ENCODE assay signal across 9 mouse cellular contexts in genomic region chr11:75347188-75347585, GRCm38 (mm10). TPM values are rescaled to one million over a fixed set of nuclear protein-coding genes. Genes with fewer than 3 reads are reported as not detected.
A peak's percentile ranks its signal among the peaks of the same experiment; 100 is the strongest.
DNase-seq lines count a peak whose midpoint lies in the region; ATAC-seq and TF ChIP-seq lines count a peak whose summit lies in the region.
"Had no signal": no experiment of that assay in that cellular context is flagged by ENCODE, and none has a peak within 500 bp of the region (broad histone marks: within the 10 kb centered on the region; RNA-seq: fewer than 3 reads in every experiment).

No protein-coding gene starts in this region.

- peak overlapping the region; percentile 92 for H3K4me3 ChIP-seq in forebrain, embryonic 16.5 days (replicated peaks; ENCODE audit: low read length)
- H3K4me3 ChIP-seq in liver, embryonic 14.5 days (ENCODE audit: insufficient read depth in 1 of 2, low read depth in 2 of 2, low read length in 2 of 2): peak overlapping the region; percentile 88 to 96

- H3K9ac ChIP-seq in forebrain, embryonic 16.5 days (replicated peaks; ENCODE audit: low read depth, low read length): peak overlapping the region; percentile 80
- peak overlapping the region; percentile 93 for H3K9ac ChIP-seq in liver, embryonic 14.5 days (replicated peaks)

- TF ChIP-seq EP300 in liver, embryonic 14.5 days (IDR thresholded peaks at IDR 0.05; ENCODE audit: low read depth): no peak

- H3K27ac ChIP-seq in forebrain, embryonic 16.5 days (ENCODE audit: low read length): no peak overlapping the region
- no peak overlapping the region; the same call in 1 of the 2 replicates for H3K27ac ChIP-seq in liver, embryonic 14.5 days

- DNase-seq in embryo, embryonic 10.5 days (ENCODE audit: low spot score): peak; percentile 10
- DNase-seq in embryo, embryonic 9.5 days (ENCODE audit: extremely low spot score): no peak
- peak; percentile 37 for DNase-seq in 3T3-L1 (ENCODE audit: low read depth, low spot score)
- DNase-seq in liver, embryonic 14.5 days (ENCODE audit: low read depth in 3 of 3, low spot score in 3 of 3): no peak
- no peak for DNase-seq in cerebellum, postnatal 36 days
- DNase-seq: gastrocnemius, postnatal 36 days had no signal

- no peak for TF ChIP-seq CTCF in liver, embryonic 14.5 days (IDR thresholded peaks at IDR 0.05; ENCODE audit: low read depth)

- no peaks in the 10 kb centered on the region for H3K27me3 ChIP-seq in forebrain, embryonic 16.5 days (replicated peaks; ENCODE audit: control insufficient read depth, insufficient read depth, low read length)
- no peaks in the 10 kb centered on the region for H3K27me3 ChIP-seq in liver, embryonic 14.5 days (ENCODE audit: control insufficient read depth, insufficient read depth, low read length)

- no peaks in the 10 kb centered on the region for H3K9me3 ChIP-seq in forebrain, embryonic 16.5 days (ENCODE audit: control insufficient read depth, low read length)
- no peaks in the 10 kb centered on the region for H3K9me3 ChIP-seq in liver, embryonic 14.5 days (ENCODE audit: control insufficient read depth, low read length)

- WGBS in forebrain, embryonic 16.5 days: 37% methylated on average over 10 of the region's 10 CpGs
- WGBS in liver, embryonic 14.5 days (ENCODE audit: insufficient replicate concordance): 38% methylated on average over 10 of the region's 10 CpGs

- H3K36me3 ChIP-seq in forebrain, embryonic 16.5 days (ENCODE audit: control insufficient read depth, insufficient read depth): no peaks in the 10 kb centered on the region
- H3K36me3 ChIP-seq in liver, embryonic 14.5 days (replicated peaks; ENCODE audit: control insufficient read depth, insufficient read depth, low read depth): peaks cover under 1% of the 10 kb centered on the region

- peaks cover 16% of the 10 kb centered on the region for H3K4me1 ChIP-seq in forebrain, embryonic 16.5 days (replicated peaks; ENCODE audit: control insufficient read depth, insufficient read depth, low read length)
- H3K4me1 ChIP-seq in liver, embryonic 14.5 days (replicated peaks; ENCODE audit: control insufficient read depth in 2 of 2, insufficient read depth in 2 of 2, low read length in 1 of 2): peaks cover 20 to 24% of the 10 kb centered on the region in 2 experiments

- H3K4me2 ChIP-seq in forebrain, embryonic 16.5 days (ENCODE audit: low read length): peak overlapping the region; percentile 94
- H3K4me2 ChIP-seq in liver, embryonic 14.5 days (ENCODE audit: low read depth): peak overlapping the region; percentile 73

- ATAC-seq in forebrain, embryonic 16.5 days: no peak
- no peak for ATAC-seq in liver, embryonic 14.5 days (ENCODE audit: insufficient read depth)
- no peak for ATAC-seq in erythroid progenitor cell, adult 5-6 weeks (replicated peaks; ENCODE audit: low FRiP score, poor library complexity, severe bottlenecking)
- no peak for ATAC-seq in cerebellum, adult (ENCODE audit: insufficient number of reproducible peaks, low FRiP score, low TSS enrichment)

RNA-seq across cellular contexts. Expression of gene Rpa1, which starts 0.9 kb away (rescaled TPM):
- polyA plus RNA-seq in forebrain, embryonic 16.5 days (2015; fragmentation: Nextera tagmentation; extraction: Ambion mirVana): 67.1 and 71.5 TPM in 2 replicates
- 29.6 and 55.3 TPM in 2 replicates for polyA plus RNA-seq in liver, embryonic 14.5 days (2012; rRNA removed)
- polyA plus RNA-seq in liver, embryonic 14.5 days (2014; fragmentation: Nextera tagmentation; extraction: Ambion mirVana): 93.2 and 102 TPM in 2 replicates
- total RNA-seq in erythroid progenitor cell, adult 5-6 weeks (2015; ENCODE audit: low replicate concordance): 76.7 and 95.5 TPM in 2 replicates
- total RNA-seq in erythroid progenitor cell, adult 5-6 weeks (2017; ENCODE audit: low replicate concordance): 100 and 110 TPM in 2 replicates

RNA-seq across cellular contexts. Expression of gene Smyd4, which starts 1.0 kb away (rescaled TPM):
- polyA plus RNA-seq in forebrain, embryonic 16.5 days (2015; fragmentation: Nextera tagmentation; extraction: Ambion mirVana): 15.0 and 19.0 TPM in 2 replicates
- 1.8 and 2.2 TPM in 2 replicates for polyA plus RNA-seq in liver, embryonic 14.5 days (2012; rRNA removed)
- polyA plus RNA-seq in liver, embryonic 14.5 days (2014; fragmentation: Nextera tagmentation; extraction: Ambion mirVana): 2.7 and 3.1 TPM in 2 replicates
- total RNA-seq in erythroid progenitor cell, adult 5-6 weeks (2015; ENCODE audit: low replicate concordance): 6.1 and 8.4 TPM in 2 replicates
- total RNA-seq in erythroid progenitor cell, adult 5-6 weeks (2017; ENCODE audit: low replicate concordance): 1.1 and 5.3 TPM in 2 replicates

Comparison
In these comparisons a context has a peak if more than half of its experiments do, and no peak if none do; other contexts are left out.
1. DNase-seq: peak in embryo, embryonic 10.5 days (single experiment) and 3T3-L1 (single experiment); none in embryo, embryonic 9.5 days (single experiment), liver, embryonic 14.5 days (0 of 3) and cerebellum, postnatal 36 days (0 of 2).